Mouse (Mus musculus): ENCODE results near the gene Igfbp7.
"Not testable (repeated sequence)": the region's sequence is repeated elsewhere in the genome, so short reads cannot be mapped to it uniquely, and the experiment has no call there.

Gene Igfbp7

GRCm38 (mm10) chr5:77407341-77408298 is at the start of gene Igfbp7:
TSS of gene Igfbp7 (minus strand) at chr5:77408041.
- no peak for DNase-seq (ENCODE audit: extremely low spot score, low read depth, low spot score)

GRCm38 (mm10) chr5:77452103-77452502 is 44.3 kb upstream of the Igfbp7 start:
- no peak for DNase-seq (ENCODE audit: extremely low spot score, low read depth, low spot score)

- no peak for DNase-seq (ENCODE audit: extremely low spot score, low read depth, low spot score)
Measured at GRCm38 (mm10) chr5:77449531-77449930, 41.7 kb upstream of the Igfbp7 start.

- DNase-seq (ENCODE audit: extremely low spot score, low read depth, low spot score), result no peak
Measured at GRCm38 (mm10) chr5:77445431-77445830, 37.6 kb upstream of the Igfbp7 start.

GRCm38 (mm10) chr5:77443889-77444573 is 36.2 kb upstream of the Igfbp7 start:
- DNase-seq (ENCODE audit: extremely low spot score, low read depth, low spot score), result no peak

GRCm38 (mm10) chr5:77442856-77443623 is 35.2 kb upstream of the Igfbp7 start:
- DNase-seq (ENCODE audit: extremely low spot score, low read depth, low spot score), result no peak

- no peak for DNase-seq (ENCODE audit: extremely low spot score, low read depth, low spot score)
Measured at GRCm38 (mm10) chr5:77436308-77436707, 28.5 kb upstream of the Igfbp7 start.

GRCm38 (mm10) chr5:77434060-77434459 is 26.2 kb upstream of the Igfbp7 start:
- DNase-seq (ENCODE audit: extremely low spot score, low read depth, low spot score), result no peak

GRCm38 (mm10) chr5:77433561-77433960 is 25.7 kb upstream of the Igfbp7 start:
- no peak for DNase-seq (ENCODE audit: extremely low spot score, low read depth, low spot score)

GRCm38 (mm10) chr5:77433119-77433518 is 25.3 kb upstream of the Igfbp7 start:
- no peak for DNase-seq (ENCODE audit: extremely low spot score, low read depth, low spot score)

GRCm38 (mm10) chr5:77432446-77432845 is 24.6 kb upstream of the Igfbp7 start:
- DNase-seq (ENCODE audit: extremely low spot score, low read depth, low spot score), result no peak

GRCm38 (mm10) chr5:77431068-77431467 is 23.2 kb upstream of the Igfbp7 start:
- no peak for DNase-seq (ENCODE audit: extremely low spot score, low read depth, low spot score)

- DNase-seq (ENCODE audit: extremely low spot score, low read depth, low spot score), result no peak
Measured at GRCm38 (mm10) chr5:77430471-77430870, 22.6 kb upstream of the Igfbp7 start.

- DNase-seq (ENCODE audit: extremely low spot score, low read depth, low spot score), result no peak
Measured at GRCm38 (mm10) chr5:77430049-77430448, 22.2 kb upstream of the Igfbp7 start.

- no peak for DNase-seq (ENCODE audit: extremely low spot score, low read depth, low spot score)
Measured at GRCm38 (mm10) chr5:77428526-77428925, 20.7 kb upstream of the Igfbp7 start.

GRCm38 (mm10) chr5:77427986-77428385 is 20.1 kb upstream of the Igfbp7 start:
- DNase-seq (ENCODE audit: extremely low spot score, low read depth, low spot score), result no peak

GRCm38 (mm10) chr5:77425721-77426500 is 18.1 kb upstream of the Igfbp7 start:
- no peak for DNase-seq (ENCODE audit: extremely low spot score, low read depth, low spot score)

GRCm38 (mm10) chr5:77419537-77419936 is 11.7 kb upstream of the Igfbp7 start:
- DNase-seq (ENCODE audit: extremely low spot score, low read depth, low spot score), result not testable (repeated sequence)

- DNase-seq (ENCODE audit: extremely low spot score, low read depth, low spot score), result no peak
Measured at GRCm38 (mm10) chr5:77416058-77416457, 8.2 kb upstream of the Igfbp7 start.

GRCm38 (mm10) chr5:77408530-77408929 is 689 bp upstream of the Igfbp7 start:
- no peak for DNase-seq (ENCODE audit: extremely low spot score, low read depth, low spot score)
